Mouse (Mus musculus) heart, postnatal 25 days (tissue): Measurements from ENCODE around the gene Prr12. TPM values are rescaled to one million over a fixed set of nuclear protein-coding genes. Genes with fewer than 3 reads are reported as not detected.

ENCODE experiments used
- DNase-seq: peaks from one replicate; pipeline ENCODE4 v3.0.0; 2022; ENCODE audit warnings: low spot score
- intact Hi-C: fragments of 180-260 bp; cut with DNase I; formaldehyde crosslinking; loops from one replicate; pipeline ENCODE4 v1.15.1; 2025
- microRNA-seq: library from miRNA; unstranded; fragments of <30 nt; microRNA quantifications from one replicate; pipeline ENCODE4 v1.2.0, GENCODE M21; 2022
- total RNA-seq, 2 experiments: library from RNA; stranded (reverse); gene quantifications; 2 replicates each; pipeline ENCODE4 v1.2.3; 2021

The Prr12 gene
- total RNA-seq, 2 experiments from 2014 or later, result 23.2 to 27.7 TPM

GRCm38 (mm10) chr7:44983944-44984832 is 68.5 kb downstream of the Prr12 start:
- DNase-seq, result no peak
- intact Hi-C loops, result loop anchor here (2.0 to 5.0 kb wide), 2 partner anchors 38 to 85 kb away; no protein-coding TSS in a partner anchor

- peak; percentile 54 for DNase-seq
- intact Hi-C loops, result loop anchor here (2.0 to 5.0 kb wide), 2 partner anchors 39 to 86 kb away; no protein-coding TSS in a partner anchor
Observed at GRCm38 (mm10) chr7:44983085-44983484, 69.6 kb downstream of the Prr12 start.

- intact Hi-C loops, result loop anchor here (5.0 kb wide), 1 partner anchor 41 kb away; no protein-coding TSS in a partner anchor
- no peak for DNase-seq
Observed at GRCm38 (mm10) chr7:44981539-44981938, 71.1 kb downstream of the Prr12 start.

- no peak for DNase-seq
- intact Hi-C loops, result no loop called here
Observed at GRCm38 (mm10) chr7:44978300-44978699, 74.4 kb downstream of the Prr12 start.

Small RNA genes lying within 50 kb of the gene (microRNA-seq; reads per million reads assigned to microRNA genes)
- gene Mir7054, result not detected

Other genes starting within 250 kb of the Prr12 start
- gene Nup62, start 236.8 kb downstream of the Prr12 start, total RNA-seq, result 10 to 100 TPM; 26.0 to 28.6 TPM
- gene Il4i1, start 236.5 kb downstream of the Prr12 start, total RNA-seq, result 1 to 10 TPM in 1 of 2 experiments, under 1 TPM in 1; 0.62 to 2.2 TPM
- 10 to 100 TPM; 63.7 to 64.5 TPM for gene Atf5, start 236.2 kb downstream of the Prr12 start, total RNA-seq
- 10 to 100 TPM; 61.8 to 75.9 TPM for gene Akt1s1, start 203.9 kb downstream of the Prr12 start, total RNA-seq
- gene Tbc1d17, start 203.8 kb downstream of the Prr12 start, total RNA-seq, result 10 to 100 TPM; 44.3 to 47.0 TPM
- gene Pnkp, start 195.7 kb downstream of the Prr12 start, total RNA-seq, result 10 to 100 TPM; 16.0 to 16.6 TPM
- gene Ptov1, start 183.1 kb downstream of the Prr12 start, total RNA-seq, result 100 to 1,000 TPM; 153 to 165 TPM
- 10 to 100 TPM; 66.7 to 73.9 TPM for gene Med25, start 160.2 kb downstream of the Prr12 start, total RNA-seq
- gene Fuz, start 156.8 kb downstream of the Prr12 start, total RNA-seq, result 10 to 100 TPM; 12.9 to 15.0 TPM
- 10 to 100 TPM; 72.5 to 73.1 TPM for gene Ap2a1, start 123.4 kb downstream of the Prr12 start, total RNA-seq
- not detected for gene Tsks, start 109.7 kb downstream of the Prr12 start, total RNA-seq
- 1 to 10 TPM; 2.7 to 3.1 TPM for gene Cpt1c, start 78.0 kb downstream of the Prr12 start, total RNA-seq
- 100 to 1,000 TPM; 105 to 111 TPM for gene Prmt1, start 66.3 kb downstream of the Prr12 start, total RNA-seq
- 10 to 100 TPM; 28.3 to 30.9 TPM for gene Irf3, start 55.2 kb downstream of the Prr12 start, total RNA-seq
- gene Bcl2l12, start 54.2 kb downstream of the Prr12 start, total RNA-seq, result 10 to 100 TPM; 10.2 to 11.2 TPM
- 10 to 100 TPM; 45.5 to 49.7 TPM for gene Scaf1, start 36.5 kb downstream of the Prr12 start, total RNA-seq
- 10 to 100 TPM; 48.9 to 56.6 TPM for gene Rras, start 34.9 kb downstream of the Prr12 start, total RNA-seq
- gene Nosip, start 9.5 kb upstream of the Prr12 start, total RNA-seq, result 10 to 100 TPM; 25.7 to 27.8 TPM
- 1 to 10 TPM; 6.8 to 7.1 TPM for gene Prrg2, start 9.8 kb upstream of the Prr12 start, total RNA-seq
- gene Rcn3, start 39.3 kb upstream of the Prr12 start, total RNA-seq, result 10 to 100 TPM; 28.1 to 32.4 TPM
- 10 to 100 TPM; 66.1 to 71.7 TPM for gene Fcgrt, start 51.0 kb upstream of the Prr12 start, total RNA-seq
- 100 to 1,000 TPM; 517 to 569 TPM for gene Rps11, start 71.6 kb upstream of the Prr12 start, total RNA-seq
- gene Rpl13a, start 75.9 kb upstream of the Prr12 start, total RNA-seq, result 100 to 1,000 TPM; 613 to 620 TPM
- not detected for gene Gm45713, start 83.3 kb upstream of the Prr12 start, total RNA-seq
- 10 to 100 TPM in 1 of 2 experiments, 1 to 10 TPM in 1; 5.3 to 15.0 TPM for gene Flt3l, start 83.6 kb upstream of the Prr12 start, total RNA-seq
- 10 to 100 TPM; 29.7 to 30.9 TPM for gene Pih1d1, start 101.4 kb upstream of the Prr12 start, total RNA-seq
- gene Aldh16a1, start 101.7 kb upstream of the Prr12 start, total RNA-seq, result 10 to 100 TPM; 23.5 to 37.6 TPM
- gene Slc17a7, start 111.1 kb upstream of the Prr12 start, total RNA-seq, result 10 to 100 TPM; 18.1 to 18.7 TPM
- gene Gfy, start 126.7 kb upstream of the Prr12 start, total RNA-seq, result not detected
- not detected for gene Pth2, start 128.1 kb upstream of the Prr12 start, total RNA-seq
- not detected for gene Ccdc155, start 152.0 kb upstream of the Prr12 start, total RNA-seq
- not detected for gene Dkkl1, start 159.3 kb upstream of the Prr12 start, total RNA-seq
- gene Tead2, start 162.9 kb upstream of the Prr12 start, total RNA-seq, result 10 to 100 TPM in 1 of 2 experiments, 1 to 10 TPM in 1; 7.0 to 12.0 TPM
- gene Cd37, start 186.2 kb upstream of the Prr12 start, total RNA-seq, result 1 to 10 TPM; 2.9 to 3.2 TPM
- not detected for gene Slc6a16, start 188.2 kb upstream of the Prr12 start, total RNA-seq
- gene Slc6a21, start 224.6 kb upstream of the Prr12 start, total RNA-seq, result not detected